Mouse (Mus musculus): ENCODE results near the gene Plekhh3. TPM values are rescaled to one million over a fixed set of nuclear protein-coding genes. Genes with fewer than 3 reads are reported as not detected.

Plekhh3 gene
- 1 to 10 TPM; 5.9 to 8.0 TPM for total RNA-seq (2021)

- intact Hi-C loops (cut with DNase I): loop anchor here (5.0 to 10.0 kb wide), 2 partner anchors 39 to 186 kb away; no protein-coding TSS in a partner anchor
- DNase-seq (ENCODE audit: extremely low spot score in 1 of 2, low spot score in 2 of 2): peak; percentile 97
Observed at GRCm38 (mm10) chr11:101170811-101171610, at the start of gene Plekhh3. Gene Plekhh3, minus strand, starts transcription at chr11:101171351.

- intact Hi-C loops (cut with DNase I): no loop called here
- no peak for DNase-seq (ENCODE audit: extremely low spot score in 1 of 2, low spot score in 2 of 2)
Observed at GRCm38 (mm10) chr11:101220853-101221252, 49.7 kb upstream of the Plekhh3 start.

GRCm38 (mm10) chr11:101218436-101219055 lies 47.4 kb upstream of the Plekhh3 start:
- DNase-seq (ENCODE audit: extremely low spot score in 1 of 2, low spot score in 2 of 2): no peak
- intact Hi-C loops (cut with DNase I): loop anchor here (10.0 kb wide), 1 partner anchor 176 kb away; no protein-coding TSS in a partner anchor

- intact Hi-C loops (cut with DNase I): loop anchor here (10.0 kb wide), 1 partner anchor 178 kb away; no protein-coding TSS in a partner anchor
- DNase-seq (ENCODE audit: extremely low spot score in 1 of 2, low spot score in 2 of 2): no peak
Observed at GRCm38 (mm10) chr11:101216936-101217335, 45.8 kb upstream of the Plekhh3 start.

- intact Hi-C loops (cut with DNase I): loop anchor here (5.0 to 10.0 kb wide), 3 partner anchors 35 to 183 kb away; partner anchors contain the start of genes Becn1 and Ramp2
- peak in 1 of 2 experiments; percentile 63 for DNase-seq (ENCODE audit: extremely low spot score in 1 of 2, low spot score in 2 of 2)
Observed at GRCm38 (mm10) chr11:101211970-101212369, 40.8 kb upstream of the Plekhh3 start.

GRCm38 (mm10) chr11:101200986-101201385 lies 29.8 kb upstream of the Plekhh3 start:
- intact Hi-C loops (cut with DNase I): no loop called here
- DNase-seq (ENCODE audit: extremely low spot score in 1 of 2, low spot score in 2 of 2): peak in 1 of 2 experiments; percentile 45

GRCm38 (mm10) chr11:101199555-101199954 lies 28.4 kb upstream of the Plekhh3 start:
- intact Hi-C loops (cut with DNase I): no loop called here
- DNase-seq (ENCODE audit: extremely low spot score in 1 of 2, low spot score in 2 of 2): no peak

- intact Hi-C loops (cut with DNase I): no loop called here
- no peak for DNase-seq (ENCODE audit: extremely low spot score in 1 of 2, low spot score in 2 of 2)
Observed at GRCm38 (mm10) chr11:101196175-101196574, 25.0 kb upstream of the Plekhh3 start.

GRCm38 (mm10) chr11:101195571-101195970 lies 24.4 kb upstream of the Plekhh3 start:
- intact Hi-C loops (cut with DNase I): no loop called here
- DNase-seq (ENCODE audit: extremely low spot score in 1 of 2, low spot score in 2 of 2): no peak

GRCm38 (mm10) chr11:101195101-101195500 lies 23.9 kb upstream of the Plekhh3 start:
- no peak for DNase-seq (ENCODE audit: extremely low spot score in 1 of 2, low spot score in 2 of 2)
- intact Hi-C loops (cut with DNase I): no loop called here

- intact Hi-C loops (cut with DNase I): no loop called here
- DNase-seq (ENCODE audit: extremely low spot score in 1 of 2, low spot score in 2 of 2): peak in 1 of 2 experiments; percentile 17
Observed at GRCm38 (mm10) chr11:101194643-101195042, 23.5 kb upstream of the Plekhh3 start.

- intact Hi-C loops (cut with DNase I): no loop called here
- peak in 1 of 2 experiments; percentile 26 for DNase-seq (ENCODE audit: extremely low spot score in 1 of 2, low spot score in 2 of 2)
Observed at GRCm38 (mm10) chr11:101194137-101194536, 23.0 kb upstream of the Plekhh3 start.

- DNase-seq (ENCODE audit: extremely low spot score in 1 of 2, low spot score in 2 of 2): peak in 1 of 2 experiments; percentile 15
- intact Hi-C loops (cut with DNase I): no loop called here
Observed at GRCm38 (mm10) chr11:101193076-101193475, 21.9 kb upstream of the Plekhh3 start.

- intact Hi-C loops (cut with DNase I): no loop called here
- peak in 1 of 2 experiments; percentile 35 for DNase-seq (ENCODE audit: extremely low spot score in 1 of 2, low spot score in 2 of 2)
Observed at GRCm38 (mm10) chr11:101192646-101193045, 21.5 kb upstream of the Plekhh3 start.

- peak in 1 of 2 experiments; percentile 22 for DNase-seq (ENCODE audit: extremely low spot score in 1 of 2, low spot score in 2 of 2)
- intact Hi-C loops (cut with DNase I): no loop called here
Observed at GRCm38 (mm10) chr11:101191919-101192470, 20.8 kb upstream of the Plekhh3 start.

GRCm38 (mm10) chr11:101190913-101191907 lies 20.1 kb upstream of the Plekhh3 start:
- intact Hi-C loops (cut with DNase I): no loop called here
- DNase-seq (ENCODE audit: extremely low spot score in 1 of 2, low spot score in 2 of 2): peak in 1 of 2 experiments; percentile 34

- DNase-seq (ENCODE audit: extremely low spot score in 1 of 2, low spot score in 2 of 2): peak in 1 of 2 experiments; percentile 23
- intact Hi-C loops (cut with DNase I): no loop called here
Observed at GRCm38 (mm10) chr11:101190181-101190912, 19.2 kb upstream of the Plekhh3 start.

Measured in left cerebral cortex, postnatal 10 days (tissue).